Mouse (Mus musculus) forebrain, postnatal 0 days (tissue): ENCODE results near the gene Kcnma1. TPM values are rescaled to one million over a fixed set of nuclear protein-coding genes. Genes with fewer than 3 reads are reported as not detected.
A peak's percentile ranks its signal among the peaks of the same experiment; 100 is the strongest.

Source experiments
- ATAC-seq: fragments of 200-750 bp; cut with Nextera tagmentation; 2 replicates; pipeline ENCODE4 v1.8.0; 2017; ENCODE audit warnings: mild to moderate bottlenecking, moderate library complexity
- DNase-seq: peaks from one replicate; pipeline ENCODE4 v3.0.0-alpha.2; 2015
- H3K27ac ChIP-seq: fragments of 300-500 bp; sonication (generic); 2 replicates; pipeline ENCODE4 v1.5.1; 2014; ENCODE audit warnings: low read depth, mild to moderate bottlenecking, antibody characterized with exemption, low read length, moderate library complexity, mixed read lengths
- H3K27me3 ChIP-seq: fragments of 300-500 bp; sonication (generic); 2 replicates; pipeline ENCODE4 v1.6.1; 2014; ENCODE audit warnings: mild to moderate bottlenecking, low read length, mixed read lengths; ENCODE audit not compliant: insufficient read depth
- H3K36me3 ChIP-seq: fragments of 300-500 bp; sonication (generic); 2 replicates; pipeline ENCODE4 v1.6.1; 2014; ENCODE audit warnings: mild to moderate bottlenecking, moderate library complexity; ENCODE audit not compliant: insufficient read depth
- H3K4me1 ChIP-seq: fragments of 300-500 bp; sonication (generic); 2 replicates; pipeline ENCODE4 v1.6.1; 2014; ENCODE audit warnings: antibody characterized with exemption; ENCODE audit not compliant: insufficient read depth
- H3K4me2 ChIP-seq: fragments of 300-500 bp; sonication (generic); 2 replicates; pipeline ENCODE4 v1.6.1; 2014; ENCODE audit warnings: low read depth, mild to moderate bottlenecking, moderate library complexity
- H3K4me3 ChIP-seq: fragments of 300-500 bp; sonication (generic); 2 replicates; pipeline ENCODE4 v1.5.1; 2014; ENCODE audit warnings: low read depth, low read length, mixed read lengths
- H3K9ac ChIP-seq: fragments of 300-500 bp; sonication (generic); 2 replicates; pipeline ENCODE4 v1.6.1; 2014; ENCODE audit warnings: mild to moderate bottlenecking
- H3K9me3 ChIP-seq: fragments of 300-500 bp; sonication (generic); 2 replicates; pipeline ENCODE4 v1.6.1; 2016; ENCODE audit warnings: low read length
- CTCF ChIP-seq: sonication (generic); IDR thresholded peaks from 2 replicates; pipeline ENCODE4 v1.5.1; 2016; ENCODE audit warnings: antibody characterized with exemption, control low read depth, low read depth
- WGBS: fragments of 180-500 bp; shearing (Covaris S2); extraction: QIAGEN DNeasy Blood & Tissue Kit; methylation state at CpG from one replicate; pipeline ENCODE4 v1.1.7; 2014; 5-methylcytosine and 5-hydroxymethylcytosine counted together
- polyA plus RNA-seq: library from polyadenylated mRNA; unstranded; fragments of >200 nt; fragmentation: Nextera tagmentation; extraction: Ambion mirVana; gene quantifications from 2 replicates; pipeline ENCODE4 v1.2.1, GENCODE M21; 2015
- total RNA-seq: library from RNA; depleted of rRNA; stranded (reverse); fragments of >200 nt; gene quantifications from 2 replicates; pipeline ENCODE4 v1.2.3, GENCODE M21; 2014

Gene Kcnma1
- total and polyA plus RNA-seq, 2 experiments from 2014 or later = 18.7 to 35.8 TPM

- 79% methylated on average over 6 of the region's 6 CpGs for WGBS
- ATAC-seq (no peak), DNase-seq (no peak)
- Histone ChIP-seq H3K4me2 (no peak overlapping the region), H3K4me3 (no peak overlapping the region), H3K36me3 (no peaks in the 10 kb centered on the region), H3K9ac (no peak overlapping the region), H3K27ac (no peak overlapping the region), H3K27me3 (no peaks in the 10 kb centered on the region), H3K9me3 (no peaks in the 10 kb centered on the region), H3K4me1 (no peaks in the 10 kb centered on the region)
- TF ChIP-seq CTCF = no peak
Observed at GRCm38 (mm10) chr14:23931671-23932071, 82.6 kb downstream of the Kcnma1 start.

DNA sequence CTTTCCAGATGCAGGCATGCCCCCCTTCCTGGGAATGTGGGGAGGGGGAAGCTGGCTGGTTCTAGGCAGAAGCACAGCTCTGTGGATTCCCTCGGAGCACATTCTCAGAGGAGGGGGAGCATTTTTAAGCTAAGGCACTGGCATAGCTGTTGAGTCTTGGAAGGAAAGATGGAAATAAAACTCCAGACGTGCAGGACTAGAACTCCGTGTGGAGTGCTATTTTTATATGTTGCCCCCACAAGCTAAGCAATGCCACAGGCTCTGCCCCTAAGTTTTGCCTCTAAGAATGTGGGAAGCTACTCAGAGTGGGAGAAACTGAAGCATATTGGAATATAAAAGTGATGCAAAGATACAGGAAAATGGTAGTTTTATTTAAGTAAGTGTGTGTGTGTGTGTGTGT is 85.1 kb downstream of the Kcnma1 start:
- no peak overlapping the region for H3K9ac ChIP-seq
- H3K9me3 ChIP-seq = no peaks in the 10 kb centered on the region
- 78% methylated on average over 3 of the region's 3 CpGs for WGBS
- no peaks in the 10 kb centered on the region for H3K27me3 ChIP-seq
- ATAC-seq (no peak), DNase-seq (no peak)
- no peak overlapping the region for H3K4me3 ChIP-seq
- TF ChIP-seq CTCF = no peak
- no peaks in the 10 kb centered on the region for H3K4me1 ChIP-seq
- H3K27ac ChIP-seq = no peak overlapping the region
- H3K36me3 ChIP-seq = no peaks in the 10 kb centered on the region
- no peak overlapping the region for H3K4me2 ChIP-seq

- WGBS = 73% methylated on average over 2 of the region's 2 CpGs
- no peak for TF ChIP-seq CTCF
- Histone ChIP-seq H3K27me3 (no peaks in the 10 kb centered on the region), H3K4me3 (no peak overlapping the region), H3K4me1 (no peaks in the 10 kb centered on the region), H3K27ac (no peak overlapping the region), H3K4me2 (no peak overlapping the region), H3K9me3 (no peaks in the 10 kb centered on the region), H3K9ac (no peak overlapping the region), H3K36me3 (no peaks in the 10 kb centered on the region)
- DNase-seq (no peak), ATAC-seq (no peak)
Observed at GRCm38 (mm10) chr14:23923356-23923755, 90.9 kb downstream of the Kcnma1 start.

GRCm38 (mm10) chr14:23922755-23923154 is 91.5 kb downstream of the Kcnma1 start:
- Histone ChIP-seq H3K27me3 (no peaks in the 10 kb centered on the region), H3K27ac (no peak overlapping the region), H3K4me2 (no peak overlapping the region), H3K9me3 (no peaks in the 10 kb centered on the region), H3K4me3 (no peak overlapping the region), H3K9ac (no peak overlapping the region), H3K4me1 (no peaks in the 10 kb centered on the region), H3K36me3 (no peaks in the 10 kb centered on the region)
- DNase-seq (peak; percentile 22), ATAC-seq (peak; percentile 60)
- no peak for TF ChIP-seq CTCF
- 65% methylated on average over 3 of the region's 3 CpGs for WGBS

DNA sequence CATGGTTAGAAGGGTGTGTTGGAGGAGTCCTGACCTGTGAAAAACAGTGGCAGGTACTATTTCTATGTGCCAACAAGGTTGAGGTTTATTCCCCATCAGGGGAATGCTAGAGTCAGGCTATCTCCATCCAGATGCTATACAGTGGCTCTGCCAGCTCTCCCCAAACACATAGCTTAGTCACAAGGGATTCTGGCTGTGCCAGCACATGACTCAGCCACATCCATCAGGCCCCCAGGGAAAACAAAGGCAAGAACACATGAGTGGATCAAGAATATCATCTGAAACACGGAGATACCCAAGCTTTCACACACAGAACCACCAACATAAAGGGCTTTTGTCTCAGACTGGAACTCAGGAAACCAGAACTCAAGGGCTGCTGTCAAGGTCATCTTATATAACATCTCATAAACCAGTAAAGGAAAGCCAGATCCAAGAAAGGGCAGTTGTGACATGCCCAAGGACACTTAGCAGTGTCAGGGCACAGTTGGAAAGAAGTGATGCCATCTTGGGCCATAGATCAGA is 103.1 kb downstream of the Kcnma1 start:
- Histone ChIP-seq H3K36me3 (no peaks in the 10 kb centered on the region), H3K9me3 (no peaks in the 10 kb centered on the region), H3K9ac (no peak overlapping the region), H3K4me3 (no peak overlapping the region), H3K4me2 (no peak overlapping the region), H3K27me3 (no peaks in the 10 kb centered on the region), H3K27ac (no peak overlapping the region), H3K4me1 (no peaks in the 10 kb centered on the region)
- DNase-seq = no peak
- no peak for ATAC-seq
- no peak for TF ChIP-seq CTCF
- WGBS = 38% methylated on average over 1 of the region's 1 CpGs

GRCm38 (mm10) chr14:23908564-23908963 is 105.7 kb downstream of the Kcnma1 start:
- Histone ChIP-seq H3K4me3 (no peak overlapping the region), H3K4me2 (no peak overlapping the region), H3K27me3 (no peaks in the 10 kb centered on the region), H3K9me3 (no peaks in the 10 kb centered on the region), H3K4me1 (no peaks in the 10 kb centered on the region), H3K9ac (no peak overlapping the region), H3K36me3 (no peaks in the 10 kb centered on the region), H3K27ac (no peak overlapping the region)
- no peak for TF ChIP-seq CTCF
- DNase-seq (no peak), ATAC-seq (no peak)
- 63% methylated on average over 5 of the region's 5 CpGs for WGBS

DNA sequence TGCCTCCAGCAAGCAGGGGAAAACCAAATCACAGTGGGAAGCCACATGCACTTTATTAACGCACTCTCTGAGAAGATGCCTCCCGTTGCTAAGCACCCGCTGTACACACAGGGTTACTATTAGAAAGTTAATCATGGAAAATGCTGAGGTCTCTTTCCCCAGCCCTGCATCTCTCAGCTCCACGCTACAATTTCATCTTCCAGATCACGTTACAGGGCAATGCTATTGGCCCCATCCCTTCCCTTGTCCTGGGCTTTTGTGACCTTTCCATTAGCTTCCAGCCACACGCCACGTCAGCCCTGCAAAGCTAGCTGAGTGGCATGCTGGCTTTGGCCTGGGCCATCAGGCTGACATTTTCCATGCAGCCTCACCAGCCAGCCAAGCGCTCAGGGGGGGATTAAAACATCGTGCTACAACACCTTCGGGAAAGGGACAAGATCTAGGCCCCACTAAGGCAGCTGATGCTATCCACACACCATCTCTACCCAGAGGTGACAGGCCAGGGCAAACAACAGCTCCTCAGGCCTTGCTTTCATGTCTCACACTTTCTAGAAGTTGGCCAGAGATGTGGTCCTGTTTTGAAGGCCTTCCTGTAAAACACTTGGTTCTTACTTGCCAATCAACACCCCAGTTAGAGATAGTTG is 111.5 kb downstream of the Kcnma1 start:
- Histone ChIP-seq H3K4me3 (no peak overlapping the region), H3K9me3 (no peaks in the 10 kb centered on the region), H3K4me2 (no peak overlapping the region), H3K27me3 (no peaks in the 10 kb centered on the region), H3K9ac (no peak overlapping the region), H3K27ac (no peak overlapping the region), H3K36me3 (no peaks in the 10 kb centered on the region), H3K4me1 (peaks cover 5% of the 10 kb centered on the region; the same call in 1 of the 2 replicates)
- 31% methylated on average over 10 of the region's 10 CpGs for WGBS
- DNase-seq = no peak
- TF ChIP-seq CTCF = no peak
- ATAC-seq = peak; percentile 80
